Mouse (Mus musculus) B cell, adult (primary cell): ENCODE data around the gene Cldn34b4. TPM values are rescaled to one million over a fixed set of nuclear protein-coding genes. Genes with fewer than 3 reads are reported as not detected.

ENCODE experiments used
- total RNA-seq: library from RNA; stranded (reverse); gene quantifications from 4 replicates; pipeline ENCODE4 v1.2.4, GENCODE M21; 2023; ENCODE audit not compliant: inconsistent age

Gene Cldn34b4
- total RNA-seq, result not detected in 4 replicates

GRCm38 (mm10) chrX:76393050-76393449, at the start of gene Cldn34b4:
TSS of gene Cldn34b4 (plus strand) at chrX:76393350.

Other genes with a start within 250 kb of the Cldn34b4 start
- not detected in 4 replicates for gene Cldn34b3, start 129.0 kb upstream of the Cldn34b4 start, total RNA-seq
- not detected in 4 replicates for gene Cldn34d, start 209.6 kb downstream of the Cldn34b4 start, total RNA-seq